Mouse (Mus musculus): ENCODE data around the gene Ccdc184. TPM values are rescaled to one million over a fixed set of nuclear protein-coding genes. Genes with fewer than 3 reads are reported as not detected.

Ccdc184 gene
- polyA plus RNA-seq (2014; fragmentation: Nextera tagmentation; extraction: Ambion mirVana): 10.3 and 12.2 TPM in 2 replicates

GRCm38 (mm10) chr15:98166963-98167644 is at the start of gene Ccdc184:
Gene Ccdc184 (plus strand): TSS chr15:98167158.
- no peak for ATAC-seq (ENCODE audit: insufficient read depth, low FRiP score, low TSS enrichment)
- DNase-seq (ENCODE audit: low spot score): peak; percentile 22
- peak within 1 kb of the TSS; percentile 87 for H3K27ac ChIP-seq (ENCODE audit: low read depth, low read length)
- no peaks in the 10 kb centered on the region for H3K36me3 ChIP-seq (ENCODE audit: control insufficient read depth, insufficient read depth, low read length)
- peak within 1 kb of the TSS; percentile 45 for H3K4me3 ChIP-seq (ENCODE audit: low read depth, low read length)
- peaks cover 41% of the 10 kb centered on the region for H3K27me3 ChIP-seq (ENCODE audit: control insufficient read depth, insufficient read depth, low read length)
- WGBS: 2% methylated on average over 18 of the region's 18 CpGs
- peak within 1 kb of the TSS; percentile 72 for H3K4me2 ChIP-seq (ENCODE audit: low read depth)
- H3K4me1 ChIP-seq (ENCODE audit: control insufficient read depth, insufficient read depth, low read length): peaks cover 15% of the 10 kb centered on the region
- H3K9me3 ChIP-seq (ENCODE audit: control insufficient read depth, low read length): no peaks in the 10 kb centered on the region
- H3K9ac ChIP-seq (ENCODE audit: low read length): peak within 1 kb of the TSS; percentile 50

- H3K27me3 ChIP-seq (ENCODE audit: control insufficient read depth, insufficient read depth, low read length): no peaks in the 10 kb centered on the region
- WGBS: 79% methylated on average over 12 of the region's 12 CpGs
- no peak overlapping the region for H3K27ac ChIP-seq (ENCODE audit: low read depth, low read length)
- ATAC-seq (ENCODE audit: insufficient read depth, low FRiP score, low TSS enrichment) (no peak), DNase-seq (ENCODE audit: low spot score) (no peak)
- no peak overlapping the region for H3K4me2 ChIP-seq (ENCODE audit: low read depth)
- no peaks in the 10 kb centered on the region for H3K4me1 ChIP-seq (ENCODE audit: control insufficient read depth, insufficient read depth, low read length)
- H3K9ac ChIP-seq (ENCODE audit: low read length): no peak overlapping the region
- H3K36me3 ChIP-seq (ENCODE audit: control insufficient read depth, insufficient read depth, low read length): peaks cover 3% of the 10 kb centered on the region; the same call in 1 of the 2 replicates
- H3K9me3 ChIP-seq (ENCODE audit: control insufficient read depth, low read length): no peaks in the 10 kb centered on the region
- no peak overlapping the region for H3K4me3 ChIP-seq (ENCODE audit: low read depth, low read length)
Observed at GRCm38 (mm10) chr15:98119363-98119762, 47.6 kb upstream of the Ccdc184 start.

- Histone ChIP-seq H3K27me3 (ENCODE audit: control insufficient read depth, insufficient read depth, low read length) (no peaks in the 10 kb centered on the region), H3K27ac (ENCODE audit: low read depth, low read length) (no peak overlapping the region), H3K9ac (ENCODE audit: low read length) (no peak overlapping the region), H3K4me3 (ENCODE audit: low read depth, low read length) (no peak overlapping the region), H3K4me2 (ENCODE audit: low read depth) (no peak overlapping the region), H3K9me3 (ENCODE audit: control insufficient read depth, low read length) (no peaks in the 10 kb centered on the region), H3K4me1 (ENCODE audit: control insufficient read depth, insufficient read depth, low read length) (no peaks in the 10 kb centered on the region), H3K36me3 (ENCODE audit: control insufficient read depth, insufficient read depth, low read length) (peaks cover 3% of the 10 kb centered on the region; the same call in 1 of the 2 replicates)
- 95% methylated on average over 20 of the region's 20 CpGs for WGBS
- no peak for DNase-seq (ENCODE audit: low spot score)
- ATAC-seq (ENCODE audit: insufficient read depth, low FRiP score, low TSS enrichment): no peak
Observed at GRCm38 (mm10) chr15:98120831-98121230, 46.1 kb upstream of the Ccdc184 start.

GRCm38 (mm10) chr15:98131001-98131400 is 36.0 kb upstream of the Ccdc184 start:
- no peak overlapping the region for H3K27ac ChIP-seq (ENCODE audit: low read depth, low read length)
- H3K4me3 ChIP-seq (ENCODE audit: low read depth, low read length): no peak overlapping the region
- no peak overlapping the region for H3K9ac ChIP-seq (ENCODE audit: low read length)
- no peak overlapping the region for H3K4me2 ChIP-seq (ENCODE audit: low read depth)
- H3K36me3 ChIP-seq (ENCODE audit: control insufficient read depth, insufficient read depth, low read length): peaks cover 3% of the 10 kb centered on the region; the same call in 1 of the 2 replicates
- DNase-seq (ENCODE audit: low spot score) (no peak), ATAC-seq (ENCODE audit: insufficient read depth, low FRiP score, low TSS enrichment) (no peak)
- no peaks in the 10 kb centered on the region for H3K4me1 ChIP-seq (ENCODE audit: control insufficient read depth, insufficient read depth, low read length)
- no peaks in the 10 kb centered on the region for H3K9me3 ChIP-seq (ENCODE audit: control insufficient read depth, low read length)
- no peaks in the 10 kb centered on the region for H3K27me3 ChIP-seq (ENCODE audit: control insufficient read depth, insufficient read depth, low read length)
- WGBS: 96% methylated on average over 4 of the region's 4 CpGs

- peaks cover 3% of the 10 kb centered on the region; the same call in 1 of the 2 replicates for H3K36me3 ChIP-seq (ENCODE audit: control insufficient read depth, insufficient read depth, low read length)
- H3K27ac ChIP-seq (ENCODE audit: low read depth, low read length): no peak overlapping the region
- no peaks in the 10 kb centered on the region for H3K9me3 ChIP-seq (ENCODE audit: control insufficient read depth, low read length)
- DNase-seq (ENCODE audit: low spot score) (no peak), ATAC-seq (ENCODE audit: insufficient read depth, low FRiP score, low TSS enrichment) (no peak)
- H3K4me2 ChIP-seq (ENCODE audit: low read depth): no peak overlapping the region
- no peaks in the 10 kb centered on the region for H3K27me3 ChIP-seq (ENCODE audit: control insufficient read depth, insufficient read depth, low read length)
- H3K4me1 ChIP-seq (ENCODE audit: control insufficient read depth, insufficient read depth, low read length): no peaks in the 10 kb centered on the region
- no peak overlapping the region for H3K4me3 ChIP-seq (ENCODE audit: low read depth, low read length)
- WGBS: 92% methylated on average over 7 of the region's 7 CpGs
- H3K9ac ChIP-seq (ENCODE audit: low read length): no peak overlapping the region
Observed at GRCm38 (mm10) chr15:98131451-98131850, 35.5 kb upstream of the Ccdc184 start.

GRCm38 (mm10) chr15:98131942-98132655 is 34.9 kb upstream of the Ccdc184 start:
- WGBS: 89% methylated on average over 15 of the region's 15 CpGs
- no peak overlapping the region for H3K27ac ChIP-seq (ENCODE audit: low read depth, low read length)
- ATAC-seq (ENCODE audit: insufficient read depth, low FRiP score, low TSS enrichment) (no peak), DNase-seq (ENCODE audit: low spot score) (no peak)
- H3K4me1 ChIP-seq (ENCODE audit: control insufficient read depth, insufficient read depth, low read length): no peaks in the 10 kb centered on the region
- H3K27me3 ChIP-seq (ENCODE audit: control insufficient read depth, insufficient read depth, low read length): no peaks in the 10 kb centered on the region
- H3K9ac ChIP-seq (ENCODE audit: low read length): no peak overlapping the region
- no peak overlapping the region for H3K4me2 ChIP-seq (ENCODE audit: low read depth)
- no peaks in the 10 kb centered on the region for H3K9me3 ChIP-seq (ENCODE audit: control insufficient read depth, low read length)
- peaks cover 3% of the 10 kb centered on the region; the same call in 1 of the 2 replicates for H3K36me3 ChIP-seq (ENCODE audit: control insufficient read depth, insufficient read depth, low read length)
- no peak overlapping the region for H3K4me3 ChIP-seq (ENCODE audit: low read depth, low read length)

- no peaks in the 10 kb centered on the region for H3K4me1 ChIP-seq (ENCODE audit: control insufficient read depth, insufficient read depth, low read length)
- no peak overlapping the region for H3K4me3 ChIP-seq (ENCODE audit: low read depth, low read length)
- no peak overlapping the region for H3K27ac ChIP-seq (ENCODE audit: low read depth, low read length)
- DNase-seq (ENCODE audit: low spot score): no peak
- H3K4me2 ChIP-seq (ENCODE audit: low read depth): no peak overlapping the region
- ATAC-seq (ENCODE audit: insufficient read depth, low FRiP score, low TSS enrichment): no peak
- H3K36me3 ChIP-seq (ENCODE audit: control insufficient read depth, insufficient read depth, low read length): peaks cover 3% of the 10 kb centered on the region; the same call in 1 of the 2 replicates
- 95% methylated on average over 3 of the region's 3 CpGs for WGBS
- no peaks in the 10 kb centered on the region for H3K27me3 ChIP-seq (ENCODE audit: control insufficient read depth, insufficient read depth, low read length)
- H3K9ac ChIP-seq (ENCODE audit: low read length): no peak overlapping the region
- H3K9me3 ChIP-seq (ENCODE audit: control insufficient read depth, low read length): no peaks in the 10 kb centered on the region
Observed at GRCm38 (mm10) chr15:98133471-98133870, 33.5 kb upstream of the Ccdc184 start.

- Histone ChIP-seq H3K27me3 (ENCODE audit: control insufficient read depth, insufficient read depth, low read length) (no peaks in the 10 kb centered on the region), H3K4me2 (ENCODE audit: low read depth) (no peak overlapping the region), H3K4me1 (ENCODE audit: control insufficient read depth, insufficient read depth, low read length) (no peaks in the 10 kb centered on the region), H3K27ac (ENCODE audit: low read depth, low read length) (no peak overlapping the region), H3K9me3 (ENCODE audit: control insufficient read depth, low read length) (no peaks in the 10 kb centered on the region), H3K9ac (ENCODE audit: low read length) (no peak overlapping the region), H3K36me3 (ENCODE audit: control insufficient read depth, insufficient read depth, low read length) (peaks cover 3% of the 10 kb centered on the region; the same call in 1 of the 2 replicates), H3K4me3 (ENCODE audit: low read depth, low read length) (no peak overlapping the region)
- ATAC-seq (ENCODE audit: insufficient read depth, low FRiP score, low TSS enrichment): no peak
- 89% methylated on average over 4 of the region's 4 CpGs for WGBS
- DNase-seq (ENCODE audit: low spot score): no peak
Observed at GRCm38 (mm10) chr15:98134034-98134433, 32.9 kb upstream of the Ccdc184 start.
